Mouse (Mus musculus): Measurements from ENCODE around the gene Serinc2.

- no peak for TF ChIP-seq CTCF (IDR thresholded peaks at IDR 0.05; ENCODE audit: insufficient read depth, low read length)
- no peak for TF ChIP-seq POLR2A (IDR thresholded peaks at IDR 0.05; ENCODE audit: borderline replicate concordance, extremely low read depth, low read depth, low read length)
Observed at GRCm38 (mm10) chr4:130315771-130316527, 36.9 kb upstream of the Serinc2 start.
